Mouse (Mus musculus) cerebellum, postnatal 10 days (tissue): ENCODE results near the gene Elmod3.
"Not testable (repeated sequence)": the region's sequence is repeated elsewhere in the genome, so short reads cannot be mapped to it uniquely, and the experiment has no call there.

Experiments used
- DNase-seq, 2 experiments: peaks; one replicate each; pipeline ENCODE4 v3.0.0; 2021; ENCODE audit warnings: mixed read lengths in 2 of 2

Gene Elmod3

DNA sequence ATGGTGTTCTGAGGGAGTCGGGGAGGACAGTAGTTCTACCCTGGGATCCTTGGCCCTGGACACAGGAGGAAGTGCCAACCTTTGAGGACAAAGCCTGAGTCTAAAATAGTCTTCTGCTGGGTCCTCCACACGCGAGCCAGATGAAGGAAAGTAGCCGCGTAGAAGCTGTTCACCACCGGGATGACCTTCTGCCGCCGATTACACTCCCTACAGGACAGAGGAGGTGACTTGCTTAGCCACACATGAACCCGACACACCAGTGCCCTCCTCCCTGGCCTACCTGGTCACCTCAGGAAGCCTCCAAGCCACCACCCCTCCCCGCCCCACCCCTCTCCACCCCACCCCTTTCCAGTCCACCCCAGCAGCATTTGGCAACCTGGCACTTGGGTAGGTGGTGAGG lies 29.5 kb downstream of the Elmod3 start:
- DNase-seq, result no peak

DNA sequence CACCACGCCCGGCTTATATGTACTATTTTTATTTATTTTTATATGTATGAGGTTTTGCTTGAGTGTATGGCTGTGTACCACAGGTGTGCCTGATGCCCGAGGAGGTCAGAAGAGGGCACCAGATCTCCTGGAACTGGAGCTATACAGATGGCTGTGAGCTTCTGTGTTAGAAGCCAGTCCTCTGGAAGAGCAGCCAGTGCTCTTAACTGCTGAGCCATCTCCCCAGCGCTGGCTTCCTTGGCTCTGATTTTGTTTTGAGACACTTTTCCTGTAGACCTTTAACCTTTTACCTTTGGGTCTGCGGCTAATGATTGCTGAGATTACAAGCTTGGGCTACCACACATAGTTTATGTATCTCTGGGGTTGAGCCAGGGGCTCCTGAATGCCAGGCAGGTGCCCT lies 30.7 kb downstream of the Elmod3 start:
- peak in 1 of 2 experiments; percentile 24 for DNase-seq

DNA sequence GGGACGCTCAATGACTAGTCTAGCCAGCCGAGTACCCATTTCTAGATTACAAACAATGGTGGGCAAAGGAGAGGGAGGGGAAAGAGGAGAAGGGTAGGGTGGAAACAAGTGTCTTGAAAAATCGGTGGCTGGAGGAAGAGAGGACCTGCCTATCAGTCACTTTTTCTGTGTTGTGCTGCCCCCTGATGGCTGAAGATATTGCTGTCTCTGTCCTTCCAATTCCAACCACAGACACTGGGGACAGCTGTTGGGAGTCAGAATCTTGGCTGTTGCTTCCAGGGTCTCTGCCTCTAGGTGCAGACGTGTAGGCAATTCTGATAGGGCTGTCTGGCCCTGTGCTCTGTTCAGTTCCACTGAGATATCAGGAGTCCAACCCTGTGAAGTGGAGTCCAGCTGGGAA lies 32.2 kb downstream of the Elmod3 start:
- DNase-seq, result peak; percentile 94 to 96

DNA sequence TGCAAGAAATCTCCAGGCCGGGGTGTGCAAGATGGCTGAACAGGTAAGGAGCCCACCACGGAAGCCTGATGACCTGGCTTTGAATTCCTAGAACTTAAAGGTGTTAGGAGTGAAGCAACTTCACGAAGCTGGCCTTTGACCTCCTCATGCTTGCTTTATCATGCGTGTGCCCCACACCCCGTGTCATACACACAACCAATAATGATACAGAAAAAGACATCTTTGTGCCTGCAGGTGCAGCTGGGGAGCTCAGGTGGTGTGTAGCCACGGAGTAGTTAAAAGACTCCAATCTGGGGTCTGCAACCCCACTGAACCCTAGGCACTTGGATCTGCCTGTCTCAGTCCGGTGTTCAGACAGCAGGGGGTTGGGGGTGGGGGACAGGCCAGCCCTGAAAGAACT lies 32.7 kb downstream of the Elmod3 start:
- DNase-seq, result no peak

DNA sequence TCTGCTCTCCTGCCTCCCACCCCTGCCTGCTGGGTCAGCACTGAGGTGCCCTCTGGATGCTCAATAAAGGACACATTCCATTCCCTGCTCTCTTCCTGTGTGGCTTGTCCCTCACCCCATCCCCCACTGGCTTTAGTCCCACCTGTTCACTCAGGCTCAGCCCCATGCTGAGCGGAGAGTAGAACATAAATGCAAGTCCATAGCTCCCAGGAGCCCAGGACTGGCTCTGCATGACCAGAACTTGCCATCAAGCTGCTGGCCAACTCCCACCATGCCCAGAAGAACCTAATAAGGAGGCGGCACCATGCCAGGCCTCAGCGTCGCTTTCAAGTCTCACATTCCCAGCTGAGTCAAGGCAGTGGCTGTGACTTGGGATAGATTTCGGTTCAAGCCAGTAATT lies 35.3 kb downstream of the Elmod3 start:
- peak; percentile 29 to 43 for DNase-seq

DNA sequence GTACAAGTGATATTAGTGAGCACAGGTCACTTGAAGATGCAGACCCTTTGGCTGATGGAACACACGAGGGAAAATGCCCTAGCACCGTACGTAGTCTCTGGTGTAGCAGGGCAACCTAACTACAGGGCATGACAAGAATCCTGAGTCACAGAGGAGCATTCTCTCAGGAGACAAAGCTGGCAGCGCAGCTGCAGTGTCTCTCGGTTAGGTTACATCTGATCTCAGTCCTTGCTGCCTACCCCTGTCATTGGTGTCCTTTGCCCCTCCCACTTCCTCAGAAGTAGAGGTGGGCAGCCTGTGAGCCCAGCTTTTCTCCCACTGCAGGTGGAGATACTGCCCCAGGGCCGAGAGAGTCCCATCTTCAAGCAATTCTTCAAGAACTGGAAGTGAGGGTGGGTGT lies 35.7 kb downstream of the Elmod3 start:
- no peak for DNase-seq

DNA sequence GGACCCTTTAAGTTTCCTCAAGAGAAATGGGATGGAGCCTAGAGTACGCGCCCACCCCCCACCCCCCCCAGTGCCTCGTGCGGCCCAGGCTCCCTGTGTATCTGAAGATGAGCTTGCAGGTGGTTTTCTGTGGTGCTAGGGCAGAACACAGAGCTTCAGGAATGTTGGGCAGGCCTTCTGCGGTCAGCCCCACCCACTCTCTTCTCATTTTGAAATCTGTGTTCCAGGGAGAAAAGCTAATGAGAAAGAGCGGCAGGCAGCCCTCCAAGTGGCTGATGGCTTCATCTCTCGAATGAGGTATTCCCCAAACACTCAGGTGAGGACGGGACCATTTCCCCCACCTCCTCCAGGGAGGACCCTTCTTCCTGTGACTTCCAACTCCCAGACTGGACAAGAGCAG lies 37.4 kb downstream of the Elmod3 start:
- no peak for DNase-seq

DNA sequence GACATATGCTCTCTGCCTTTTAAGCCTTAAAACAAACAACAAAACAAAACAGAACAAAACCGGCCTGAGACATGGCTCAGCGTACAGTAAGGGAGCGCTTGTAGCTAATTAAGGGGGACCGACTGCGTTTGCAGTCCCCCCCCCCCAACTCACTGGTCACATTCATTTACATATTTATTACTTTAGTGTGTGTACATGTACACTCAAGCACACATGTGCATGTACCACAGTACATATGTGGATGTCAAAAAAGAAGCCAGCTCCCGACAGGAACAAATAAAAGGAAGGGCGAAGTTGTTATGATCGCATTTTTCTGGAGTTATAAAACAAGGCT lies 45.2 kb downstream of the Elmod3 start:
- DNase-seq, result no peak

DNA sequence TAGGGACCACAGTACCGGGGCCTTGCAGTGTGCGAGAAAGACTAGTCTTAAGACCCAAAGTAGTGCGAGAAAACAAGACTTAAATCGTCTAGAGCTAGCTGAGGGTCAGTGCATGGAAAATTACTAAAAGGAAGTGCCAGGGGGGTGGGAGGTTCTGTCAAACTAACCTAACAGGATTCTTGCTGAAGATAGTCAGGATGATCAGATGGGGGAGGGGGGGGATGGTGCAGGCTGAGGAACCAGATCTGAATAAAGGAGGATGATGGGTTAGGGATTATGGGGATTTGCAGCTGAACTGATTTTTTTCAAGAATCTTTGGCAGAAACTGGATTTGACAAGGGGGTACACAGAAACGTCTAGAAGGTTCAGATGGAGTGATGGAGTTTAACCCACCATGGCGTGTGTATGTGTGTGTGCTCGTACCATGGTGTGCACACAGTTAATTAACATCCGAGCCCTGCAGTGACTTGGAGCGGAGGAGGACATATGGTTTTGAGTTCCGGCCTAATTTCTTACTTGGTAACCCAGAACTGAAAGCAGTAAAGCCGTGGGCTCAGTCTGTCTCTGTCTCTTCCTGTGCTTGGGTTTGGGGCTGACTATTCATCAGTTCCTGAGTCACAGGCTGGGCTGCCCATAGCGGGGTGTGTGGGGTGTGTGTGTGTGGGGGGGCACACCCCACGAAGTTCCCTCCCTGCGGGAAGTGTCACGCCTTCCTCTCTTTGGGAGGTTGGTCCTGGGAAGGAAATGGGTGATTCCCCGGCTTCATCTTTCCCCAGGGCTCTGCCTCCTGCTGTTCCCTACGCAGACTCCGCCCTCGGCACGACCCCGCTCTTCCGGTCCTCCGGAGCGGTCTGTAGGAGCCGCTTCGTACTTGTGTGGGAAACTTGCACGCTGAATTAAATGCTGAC lies 45.8 kb downstream of the Elmod3 start:
- peak; percentile 58 to 73 for DNase-seq

DNA sequence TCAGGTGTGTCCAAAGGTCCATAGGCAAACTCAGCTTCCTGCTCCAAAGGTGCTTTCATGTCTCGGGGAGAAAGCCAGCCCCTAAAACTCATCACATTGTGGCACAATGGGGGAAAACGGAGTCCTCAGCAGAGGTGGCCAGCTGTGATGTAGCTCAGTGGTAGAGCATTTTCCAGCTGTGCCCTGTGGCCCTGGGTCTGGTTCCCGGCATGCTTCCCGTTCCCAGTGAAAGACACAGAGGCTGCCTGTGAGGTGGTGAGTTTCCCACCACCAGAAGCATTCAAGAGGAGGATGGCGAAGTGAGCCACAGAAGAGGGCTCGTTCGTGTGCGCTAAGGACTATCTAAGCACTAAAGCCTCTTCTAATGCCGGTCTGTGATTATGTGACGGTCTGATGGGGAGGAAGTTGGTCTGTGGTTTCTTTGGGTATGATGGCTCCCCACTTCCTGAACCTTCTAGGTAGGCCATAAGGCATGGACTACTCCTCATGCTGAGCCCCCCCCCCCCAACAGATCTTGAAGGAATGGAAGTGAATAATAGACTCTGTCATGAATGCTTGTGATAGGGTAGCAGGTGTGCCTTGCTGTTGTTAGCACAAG lies 47.6 kb downstream of the Elmod3 start:
- no peak for DNase-seq

DNA sequence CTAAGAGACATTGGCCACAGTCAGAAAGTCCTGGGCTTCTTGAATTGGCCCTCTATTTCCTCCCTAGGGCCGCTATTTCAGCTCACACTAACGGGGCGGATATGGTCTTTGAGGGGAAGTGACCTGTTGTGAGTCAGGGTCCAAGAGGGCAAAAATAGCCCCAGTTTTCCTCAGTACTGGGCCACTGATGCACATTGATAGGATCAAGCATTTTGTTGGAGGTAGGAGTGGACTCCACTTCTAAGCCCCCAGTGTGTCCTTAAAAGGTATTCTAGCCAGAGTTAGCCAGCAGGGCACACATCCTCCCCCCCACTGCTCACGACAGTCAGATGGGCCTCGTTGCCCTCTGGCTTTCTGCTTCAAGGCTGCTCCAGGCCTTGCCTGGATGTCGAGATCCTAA lies 48.2 kb downstream of the Elmod3 start:
- no peak for DNase-seq

DNA sequence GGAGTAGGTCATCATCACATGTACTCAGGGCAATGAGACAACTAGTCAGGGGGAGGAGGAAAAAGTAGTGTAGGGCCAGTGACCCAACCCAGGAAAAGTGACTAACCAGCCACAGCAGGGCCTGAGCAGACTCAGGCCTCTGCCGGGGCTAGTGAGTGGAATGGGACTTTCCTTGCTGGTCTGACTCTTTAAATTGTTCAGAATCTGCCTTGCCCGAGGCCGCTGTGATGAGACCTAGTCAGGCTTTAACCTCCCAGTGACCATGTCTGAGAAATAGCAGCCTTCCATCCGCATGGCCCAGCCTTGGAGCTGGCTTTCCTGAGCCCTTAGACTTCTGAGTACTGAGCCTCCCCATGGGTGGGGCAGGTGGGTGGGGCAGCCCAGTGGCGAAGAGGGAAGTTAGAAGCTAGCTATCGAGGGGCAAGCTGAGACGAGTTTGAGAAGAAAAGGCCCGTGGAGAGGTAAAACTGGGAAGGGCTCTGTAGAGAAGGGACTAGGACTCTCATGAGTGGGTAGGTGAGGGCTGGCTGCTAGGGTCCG lies 49.1 kb downstream of the Elmod3 start:
- DNase-seq, result no peak

DNA sequence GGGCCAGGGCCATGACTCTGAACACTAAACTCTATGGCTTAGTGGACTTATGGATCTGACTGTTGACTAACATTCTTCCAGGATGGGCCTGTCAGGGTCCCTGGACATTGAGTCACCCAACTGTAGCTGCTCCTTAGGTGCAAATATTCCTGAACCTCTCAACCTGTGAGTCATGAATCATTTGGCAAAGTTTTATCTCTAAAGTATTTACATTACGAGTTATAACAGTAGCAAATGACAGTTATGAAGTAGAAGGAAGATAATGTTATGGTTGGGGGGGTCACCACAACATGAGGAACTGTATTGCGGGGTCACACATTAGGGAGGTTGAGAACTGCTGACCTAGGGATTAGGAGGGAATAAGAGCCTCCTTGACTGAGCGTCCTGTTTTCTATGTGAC lies 50.4 kb downstream of the Elmod3 start:
- no peak for DNase-seq

DNA sequence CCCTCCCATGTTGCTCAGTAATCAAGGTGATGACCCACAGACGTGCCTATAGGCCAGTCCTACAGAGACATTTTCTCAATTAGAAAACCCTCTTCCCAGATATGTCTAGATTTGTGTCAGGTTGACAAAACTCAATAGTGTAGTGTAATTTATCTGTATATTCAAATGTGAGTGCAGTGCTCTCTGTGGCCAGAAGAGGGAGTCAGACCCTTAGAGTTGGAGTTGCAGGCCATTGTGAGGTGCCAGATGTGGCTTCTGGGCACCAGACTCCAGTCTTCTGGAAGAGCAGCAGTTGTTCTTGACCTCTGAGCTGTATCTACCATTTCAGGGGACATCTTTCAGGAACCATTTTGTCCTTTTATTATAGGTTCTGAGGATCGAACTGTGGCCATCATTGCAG lies 51.1 kb downstream of the Elmod3 start:
- no peak for DNase-seq

DNA sequence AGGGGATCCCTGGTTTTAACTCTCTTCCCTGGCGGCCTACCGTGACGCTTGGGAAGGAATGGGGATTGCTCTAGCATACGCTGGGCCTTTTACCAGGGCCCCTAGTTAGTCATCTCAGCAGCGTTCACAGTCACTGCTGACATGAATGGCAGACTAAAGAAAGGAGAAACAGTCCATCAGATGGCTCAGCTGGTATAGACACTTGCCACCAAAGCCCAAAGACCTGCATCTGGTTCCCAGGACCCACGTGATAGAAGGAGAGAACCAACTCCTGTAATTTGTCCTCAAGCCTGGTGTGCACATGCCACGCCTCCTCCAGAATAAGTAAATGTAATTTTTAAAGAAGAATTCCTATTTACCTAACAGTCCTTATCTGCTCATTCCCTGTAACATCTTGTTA lies 52.8 kb downstream of the Elmod3 start:
- no peak for DNase-seq

DNA sequence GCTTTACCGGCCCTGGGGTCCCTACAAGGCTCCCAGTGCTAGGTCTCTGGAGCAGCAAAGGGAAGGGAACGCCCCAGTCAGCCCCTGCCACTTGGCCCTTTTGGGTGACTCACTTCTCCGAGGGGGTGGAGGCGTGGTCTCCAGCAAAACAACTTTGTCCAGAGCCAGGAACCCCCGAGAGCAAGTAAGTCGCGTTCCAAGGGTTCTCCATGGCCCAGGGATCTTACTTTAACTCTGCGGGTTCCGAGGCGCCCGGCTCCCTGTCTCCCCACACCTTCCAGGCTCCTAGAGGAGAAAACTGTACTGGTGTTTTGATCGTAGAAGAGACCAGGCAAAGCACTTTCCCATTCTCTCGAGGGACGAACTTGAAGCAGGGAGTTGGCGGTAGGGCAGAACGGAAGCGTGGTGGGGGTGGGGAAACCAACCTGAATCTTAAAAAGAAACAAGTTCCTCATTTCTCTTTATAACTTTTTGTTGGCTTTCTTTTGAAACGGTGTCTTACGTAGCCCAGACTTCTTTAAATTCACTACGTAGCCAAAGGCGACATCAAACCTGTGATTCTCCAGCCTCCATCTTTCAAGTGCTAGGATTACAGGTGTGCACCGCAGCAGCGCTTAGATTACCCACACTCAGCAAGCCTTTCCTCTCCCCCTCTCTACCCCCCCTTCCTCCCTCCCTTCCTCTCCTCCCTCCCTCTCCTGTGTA lies 53.8 kb downstream of the Elmod3 start, which contains the start of gene Capg:
Capg (plus strand) TSS at position 109 of the 705 bp plus-strand sequence.
- no peak for DNase-seq

DNA sequence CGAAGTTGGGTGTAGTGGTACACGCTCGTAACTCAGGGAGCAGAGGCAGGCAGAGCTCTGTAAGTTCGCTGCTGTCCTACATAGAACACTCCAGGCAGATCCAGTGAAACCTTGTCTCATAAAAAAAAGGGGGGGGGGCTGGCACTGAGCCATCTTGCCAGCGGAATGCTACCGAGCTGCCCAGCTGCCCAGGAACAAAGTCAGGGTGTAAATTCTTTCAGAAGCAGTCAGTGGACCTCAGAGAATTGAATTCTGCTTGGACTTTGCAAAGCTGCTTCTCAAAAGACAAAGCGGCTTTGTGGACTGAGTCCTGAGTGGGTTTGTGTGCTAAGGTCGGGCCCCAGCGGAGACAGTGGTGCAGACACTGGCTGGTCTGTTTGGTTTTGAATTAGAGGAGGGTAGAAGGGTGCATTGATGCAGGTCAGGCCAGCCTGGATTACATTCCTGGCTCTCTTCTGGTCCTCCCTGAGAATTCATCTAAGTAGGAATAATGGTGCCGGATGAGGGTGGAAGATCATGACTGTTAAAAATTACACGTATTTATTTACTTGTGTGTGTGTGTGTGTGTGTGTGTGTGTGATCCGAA lies 54.9 kb downstream of the Elmod3 start:
- no peak for DNase-seq

DNA sequence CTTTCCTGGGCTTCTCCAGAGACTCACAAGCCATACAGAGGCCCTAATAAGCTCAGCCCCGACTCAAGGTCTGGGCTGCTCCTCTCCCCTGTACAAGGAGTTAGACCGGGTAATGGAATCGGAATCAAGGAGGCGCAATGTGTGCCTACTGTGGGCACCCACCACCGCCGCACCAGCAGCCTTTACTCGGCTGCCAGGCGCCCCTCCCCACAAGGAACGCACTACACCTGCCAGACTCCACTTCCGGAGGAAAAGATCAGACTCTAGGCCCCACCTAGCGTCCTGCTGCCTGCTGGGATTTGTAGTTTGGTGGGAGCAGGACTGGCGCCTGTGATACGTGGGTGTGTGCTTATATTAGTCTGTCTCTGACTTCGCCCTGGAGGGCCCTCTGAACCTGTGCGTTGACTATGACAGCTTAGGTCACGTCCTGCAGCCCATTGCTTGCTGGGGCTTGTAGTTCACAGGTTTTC lies 59.6 kb downstream of the Elmod3 start:
- DNase-seq, result peak; percentile 90 to 93

DNA sequence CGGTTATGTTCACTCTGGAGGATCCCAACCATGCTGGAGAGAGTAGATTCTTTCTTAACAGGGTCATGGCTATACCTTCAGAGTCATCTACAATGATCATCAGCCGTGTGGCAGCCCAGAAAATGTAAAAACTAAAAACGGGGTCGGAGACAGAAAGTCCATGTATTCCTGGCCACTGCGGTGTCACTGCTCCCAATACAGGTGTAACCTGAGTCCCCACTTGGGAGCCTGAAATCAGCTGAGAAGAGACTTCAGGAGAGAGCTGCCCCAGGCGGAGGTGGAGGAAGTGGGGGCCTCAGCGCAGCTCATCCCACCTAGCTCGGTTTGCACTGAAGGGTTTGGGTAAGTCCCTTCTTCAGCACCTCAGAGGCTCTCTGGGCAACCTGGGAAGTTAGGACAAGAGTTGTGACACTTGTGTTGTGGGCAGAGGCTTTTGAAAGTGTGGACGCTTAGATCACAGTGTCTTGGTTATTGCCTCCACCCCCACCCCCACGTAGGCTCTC lies 60.2 kb downstream of the Elmod3 start:
- DNase-seq, result no peak

DNA sequence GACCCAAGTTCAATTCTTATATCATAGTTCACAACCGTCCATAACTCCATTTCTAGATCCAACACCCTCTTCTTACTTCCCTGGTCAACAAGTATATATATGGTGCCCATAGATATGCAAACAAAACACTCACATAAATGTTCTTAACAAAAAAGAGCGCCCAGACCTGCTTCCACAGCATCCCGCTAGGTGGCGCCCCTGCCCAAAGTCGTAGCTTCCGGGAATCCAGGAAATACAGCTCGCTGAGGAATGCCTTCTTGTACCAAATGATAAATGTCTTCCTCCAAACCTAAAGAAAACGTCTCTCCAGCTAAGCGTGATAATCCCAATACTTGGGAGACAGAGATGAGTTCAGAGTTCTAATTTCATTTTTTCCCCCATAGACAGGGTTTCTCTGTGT lies 63.0 kb downstream of the Elmod3 start:
- peak; percentile 87 to 91 for DNase-seq

DNA sequence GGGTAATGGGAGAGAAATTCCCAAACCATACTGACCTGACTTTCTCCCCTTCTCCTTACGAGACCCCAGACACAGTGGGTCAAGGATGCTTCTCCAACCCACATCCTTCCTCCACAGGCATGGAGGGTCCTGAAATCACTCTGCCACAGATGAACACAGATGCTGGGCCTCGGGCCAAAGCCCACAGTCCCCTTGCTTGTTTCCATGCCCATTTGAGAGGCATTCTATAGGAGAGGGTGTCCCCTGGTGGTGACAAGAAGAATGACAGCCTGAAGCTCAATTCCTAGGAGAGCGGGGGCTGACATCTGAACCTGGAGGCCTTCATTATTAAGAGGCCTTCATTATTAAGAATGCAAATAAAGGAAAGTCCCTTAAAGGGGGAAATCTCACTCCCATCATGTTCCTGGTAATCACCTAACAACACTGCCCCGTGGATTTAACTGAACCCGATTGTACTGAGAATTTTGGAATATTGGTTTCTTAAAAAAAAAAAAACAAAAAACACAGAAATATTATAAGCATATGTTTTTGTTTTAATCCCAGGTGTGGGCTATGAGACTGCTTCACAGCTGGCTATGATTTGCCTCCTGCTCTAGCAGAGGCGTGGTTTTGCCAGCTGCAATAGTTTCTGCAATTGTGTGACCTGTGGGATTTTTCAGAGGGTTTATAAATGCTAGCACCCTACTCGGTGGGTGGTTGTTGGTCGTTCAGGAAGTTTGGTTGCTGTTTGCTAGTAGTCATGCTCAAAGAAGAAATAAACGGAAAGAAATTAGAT lies 64.0 kb downstream of the Elmod3 start:
- DNase-seq, result peak; percentile 90 to 92

DNA sequence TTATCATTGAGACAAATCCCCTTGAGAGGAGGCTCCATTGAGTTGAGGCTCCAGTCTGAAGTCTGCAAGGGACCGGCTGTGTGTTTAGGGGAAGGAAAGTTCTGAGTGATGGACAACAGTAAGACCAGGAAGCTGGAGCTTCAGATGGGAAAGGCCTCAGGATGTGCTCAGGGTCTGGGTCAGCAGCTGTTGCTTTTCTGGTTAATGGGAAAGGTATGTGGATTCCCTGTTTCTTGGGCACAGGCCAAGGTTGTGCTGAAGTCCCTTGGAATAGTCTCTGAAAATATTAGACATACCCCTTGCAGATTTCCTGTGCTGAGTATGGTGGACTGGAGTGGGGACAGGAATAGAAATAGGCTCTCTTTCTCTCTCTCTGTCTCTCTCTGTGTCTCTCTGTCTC lies 64.7 kb downstream of the Elmod3 start:
- DNase-seq, result not testable (repeated sequence)
